Mouse (Mus musculus): ENCODE measurements around the gene Arfip1. TPM values are rescaled to one million over a fixed set of nuclear protein-coding genes. Genes with fewer than 3 reads are reported as not detected.
"Not testable (repeated sequence)": the region's sequence is repeated elsewhere in the genome, so short reads cannot be mapped to it uniquely, and the experiment has no call there.

The Arfip1 gene
- polyA plus RNA-seq, 1 experiment from 2014 or later: 44.6 TPM

DNA sequence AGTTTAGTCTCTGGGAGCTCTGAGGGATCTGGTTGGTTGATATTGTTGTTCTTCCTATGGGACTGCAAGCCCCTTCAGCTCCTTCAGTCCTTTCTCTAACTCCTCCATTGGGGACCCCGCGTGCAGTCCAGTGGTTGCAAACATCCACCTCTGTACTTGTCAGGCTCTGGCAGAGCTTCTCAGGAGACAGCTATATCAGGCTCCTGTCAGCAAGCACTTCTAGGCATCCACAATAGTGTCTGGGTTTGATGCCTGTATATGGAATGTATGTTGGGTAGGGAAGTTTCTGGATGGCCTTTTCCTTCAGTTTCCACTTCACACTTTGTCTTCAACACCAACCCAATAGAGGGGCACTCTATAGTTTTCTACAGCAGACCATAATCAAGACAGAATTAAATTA, 19.5 kb downstream of the Arfip1 start:
- not testable (repeated sequence) for H3K4me2 ChIP-seq (replicated peaks; ENCODE audit: low read depth, low read length); H3K9ac ChIP-seq (ENCODE audit: low read depth, low read length); H3K36me3 ChIP-seq (ENCODE audit: control insufficient read depth, insufficient read depth, low read length); H3K4me3 ChIP-seq (ENCODE audit: low read length); ATAC-seq (ENCODE audit: low FRiP score, low TSS enrichment); H3K27me3 ChIP-seq (ENCODE audit: control insufficient read depth, insufficient read depth, low read length); H3K27ac ChIP-seq (ENCODE audit: low read depth, low read length); H3K4me1 ChIP-seq (ENCODE audit: control insufficient read depth, insufficient read depth, low read length); H3K9me3 ChIP-seq (ENCODE audit: control insufficient read depth, low read length)
- WGBS: 97% methylated on average over 2 of the region's 2 CpGs

DNA sequence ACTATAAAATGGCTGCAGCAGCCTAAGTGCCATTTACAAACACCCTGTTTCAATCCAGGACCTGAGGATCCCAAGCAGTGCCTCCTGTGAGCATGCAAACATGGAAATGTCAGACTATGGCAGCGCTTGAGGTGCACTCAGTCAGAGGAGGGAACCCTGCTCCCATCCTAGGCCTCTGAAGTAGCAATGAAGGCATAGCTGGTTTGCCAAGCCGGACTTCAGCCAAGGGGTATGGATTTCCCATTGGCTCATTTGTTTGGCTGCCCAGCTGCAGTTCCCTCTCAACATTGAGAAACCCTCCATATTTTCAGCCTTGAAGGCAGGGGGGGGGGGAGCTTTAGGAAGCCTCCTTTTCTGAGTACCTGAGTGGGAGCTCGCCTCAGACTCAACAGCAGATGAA, 24.1 kb downstream of the Arfip1 start:
- 0 out of 2 replicates have a peak, but pooled peaks cover 3% of the 10 kb centered on the region for H3K4me1 ChIP-seq (ENCODE audit: control insufficient read depth, insufficient read depth, low read length)
- H3K4me3 ChIP-seq (ENCODE audit: low read length): no peak overlapping the region
- H3K4me2 ChIP-seq (replicated peaks; ENCODE audit: low read depth, low read length): no peak overlapping the region
- no peak overlapping the region for H3K27ac ChIP-seq (ENCODE audit: low read depth, low read length)
- WGBS: 89% methylated on average over 3 of the region's 3 CpGs
- ATAC-seq (ENCODE audit: low FRiP score, low TSS enrichment): no peak
- H3K36me3 ChIP-seq (ENCODE audit: control insufficient read depth, insufficient read depth, low read length): no peaks in the 10 kb centered on the region
- no peaks in the 10 kb centered on the region for H3K9me3 ChIP-seq (ENCODE audit: control insufficient read depth, low read length)
- H3K9ac ChIP-seq (ENCODE audit: low read depth, low read length): no peak overlapping the region
- H3K27me3 ChIP-seq (ENCODE audit: control insufficient read depth, insufficient read depth, low read length): no peaks in the 10 kb centered on the region

- WGBS: 86% methylated on average over 3 of the region's 3 CpGs
- Histone ChIP-seq H3K9me3 (ENCODE audit: control insufficient read depth, low read length) (no peaks in the 10 kb centered on the region), H3K4me3 (ENCODE audit: low read length) (no peak overlapping the region), H3K9ac (ENCODE audit: low read depth, low read length) (no peak overlapping the region), H3K27me3 (ENCODE audit: control insufficient read depth, insufficient read depth, low read length) (no peaks in the 10 kb centered on the region), H3K4me1 (ENCODE audit: control insufficient read depth, insufficient read depth, low read length) (0 out of 2 replicates have a peak, but pooled peaks cover 3% of the 10 kb centered on the region), H3K4me2 (replicated peaks; ENCODE audit: low read depth, low read length) (no peak overlapping the region), H3K27ac (ENCODE audit: low read depth, low read length) (no peak overlapping the region), H3K36me3 (ENCODE audit: control insufficient read depth, insufficient read depth, low read length) (no peaks in the 10 kb centered on the region)
- no peak for ATAC-seq (ENCODE audit: low FRiP score, low TSS enrichment)
Measured at GRCm38 (mm10) chr3:84555780-84556179, 26.6 kb downstream of the Arfip1 start.

GRCm38 (mm10) chr3:84547177-84547576, 35.2 kb downstream of the Arfip1 start:
- no peaks in the 10 kb centered on the region for H3K27me3 ChIP-seq (ENCODE audit: control insufficient read depth, insufficient read depth, low read length)
- no peak overlapping the region for H3K9ac ChIP-seq (ENCODE audit: low read depth, low read length)
- no peak overlapping the region for H3K4me3 ChIP-seq (ENCODE audit: low read length)
- no peak overlapping the region for H3K27ac ChIP-seq (ENCODE audit: low read depth, low read length)
- no peaks in the 10 kb centered on the region for H3K9me3 ChIP-seq (ENCODE audit: control insufficient read depth, low read length)
- WGBS: 68% methylated on average over 8 of the region's 8 CpGs
- no peak for ATAC-seq (ENCODE audit: low FRiP score, low TSS enrichment)
- H3K4me2 ChIP-seq (replicated peaks; ENCODE audit: low read depth, low read length): no peak overlapping the region
- no peaks in the 10 kb centered on the region for H3K4me1 ChIP-seq (ENCODE audit: control insufficient read depth, insufficient read depth, low read length)
- no peaks in the 10 kb centered on the region; the same call in 1 of the 2 replicates for H3K36me3 ChIP-seq (ENCODE audit: control insufficient read depth, insufficient read depth, low read length)

- 7% methylated on average over 3 of the region's 3 CpGs for WGBS
- ATAC-seq (ENCODE audit: low FRiP score, low TSS enrichment): peak; percentile 24; the same call in 1 of the 2 replicates
- H3K4me2 ChIP-seq (replicated peaks; ENCODE audit: low read depth, low read length); H3K9ac ChIP-seq (ENCODE audit: low read depth, low read length); H3K4me3 ChIP-seq (ENCODE audit: low read length); H3K4me1 ChIP-seq (ENCODE audit: control insufficient read depth, insufficient read depth, low read length); H3K27ac ChIP-seq (ENCODE audit: low read depth, low read length); H3K9me3 ChIP-seq (ENCODE audit: control insufficient read depth, low read length); H3K36me3 ChIP-seq (ENCODE audit: control insufficient read depth, insufficient read depth, low read length); H3K27me3 ChIP-seq (ENCODE audit: control insufficient read depth, insufficient read depth, low read length): not testable (repeated sequence)
Measured at GRCm38 (mm10) chr3:84542450-84542849, 40.0 kb downstream of the Arfip1 start.

- Histone ChIP-seq H3K4me2 (replicated peaks; ENCODE audit: low read depth, low read length) (no peak overlapping the region), H3K9ac (ENCODE audit: low read depth, low read length) (no peak overlapping the region)
Measured at GRCm38 (mm10) chr3:84541881-84542280, 40.5 kb downstream of the Arfip1 start.

GRCm38 (mm10) chr3:84540640-84541039, 41.8 kb downstream of the Arfip1 start:
- Histone ChIP-seq H3K4me3 (ENCODE audit: low read length) (no peak overlapping the region), H3K4me2 (replicated peaks; ENCODE audit: low read depth, low read length) (no peak overlapping the region), H3K9ac (ENCODE audit: low read depth, low read length) (no peak overlapping the region), H3K9me3 (ENCODE audit: control insufficient read depth, low read length) (no peaks in the 10 kb centered on the region), H3K4me1 (ENCODE audit: control insufficient read depth, insufficient read depth, low read length) (no peaks in the 10 kb centered on the region), H3K27me3 (ENCODE audit: control insufficient read depth, insufficient read depth, low read length) (no peaks in the 10 kb centered on the region), H3K27ac (ENCODE audit: low read depth, low read length) (no peak overlapping the region), H3K36me3 (ENCODE audit: control insufficient read depth, insufficient read depth, low read length) (no peaks in the 10 kb centered on the region; the same call in 1 of the 2 replicates)
- no peak for ATAC-seq (ENCODE audit: low FRiP score, low TSS enrichment)

More at GRCm38 (mm10) chr3:84541881-84542280, 40.5 kb downstream of the Arfip1 start:
- WGBS: 74% methylated on average over 1 of the region's 1 CpGs
- Histone ChIP-seq H3K9me3 (ENCODE audit: control insufficient read depth, low read length) (no peaks in the 10 kb centered on the region), H3K27me3 (ENCODE audit: control insufficient read depth, insufficient read depth, low read length) (no peaks in the 10 kb centered on the region), H3K4me1 (ENCODE audit: control insufficient read depth, insufficient read depth, low read length) (no peaks in the 10 kb centered on the region), H3K4me3 (ENCODE audit: low read length) (no peak overlapping the region), H3K36me3 (ENCODE audit: control insufficient read depth, insufficient read depth, low read length) (no peaks in the 10 kb centered on the region; the same call in 1 of the 2 replicates), H3K27ac (ENCODE audit: low read depth, low read length) (no peak overlapping the region)
- ATAC-seq (ENCODE audit: low FRiP score, low TSS enrichment): no peak

- Histone ChIP-seq H3K4me1 (ENCODE audit: control insufficient read depth, insufficient read depth, low read length) (no peaks in the 10 kb centered on the region), H3K9ac (ENCODE audit: low read depth, low read length) (no peak overlapping the region), H3K9me3 (ENCODE audit: control insufficient read depth, low read length) (no peaks in the 10 kb centered on the region), H3K27me3 (ENCODE audit: control insufficient read depth, insufficient read depth, low read length) (no peaks in the 10 kb centered on the region), H3K4me2 (replicated peaks; ENCODE audit: low read depth, low read length) (no peak overlapping the region), H3K4me3 (ENCODE audit: low read length) (no peak overlapping the region), H3K36me3 (ENCODE audit: control insufficient read depth, insufficient read depth, low read length) (peaks cover 7% of the 10 kb centered on the region; the same call in 1 of the 2 replicates), H3K27ac (ENCODE audit: low read depth, low read length) (no peak overlapping the region)
- WGBS: 81% methylated on average over 6 of the region's 6 CpGs
- ATAC-seq (ENCODE audit: low FRiP score, low TSS enrichment): no peak
Measured at GRCm38 (mm10) chr3:84536987-84537386, 45.4 kb downstream of the Arfip1 start.

DNA sequence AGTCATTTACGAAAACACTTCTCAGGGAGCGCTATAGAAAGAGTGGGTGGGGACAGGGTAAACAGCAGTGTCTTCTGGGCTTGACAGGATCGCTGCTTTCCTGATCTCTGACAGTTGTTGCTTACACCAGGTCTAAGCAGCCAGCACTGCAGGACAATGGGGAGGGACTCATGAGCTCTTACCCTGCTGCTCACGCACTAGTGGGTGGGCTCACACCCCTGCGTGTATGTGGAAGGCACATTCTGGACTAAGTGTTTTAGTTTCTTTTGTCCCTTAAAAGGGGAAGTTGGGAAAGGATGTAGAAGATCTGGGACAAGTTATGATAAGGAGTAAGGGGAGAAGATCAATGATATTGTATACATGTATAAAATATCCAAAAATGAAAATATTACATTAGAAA, 49.2 kb downstream of the Arfip1 start:
- H3K4me1 ChIP-seq (ENCODE audit: control insufficient read depth, insufficient read depth, low read length): no peaks in the 10 kb centered on the region
- no peak overlapping the region for H3K9ac ChIP-seq (ENCODE audit: low read depth, low read length)
- H3K27me3 ChIP-seq (ENCODE audit: control insufficient read depth, insufficient read depth, low read length): no peaks in the 10 kb centered on the region
- H3K36me3 ChIP-seq (ENCODE audit: control insufficient read depth, insufficient read depth, low read length): peaks cover 7% of the 10 kb centered on the region; the same call in 1 of the 2 replicates
- no peaks in the 10 kb centered on the region for H3K9me3 ChIP-seq (ENCODE audit: control insufficient read depth, low read length)
- no peak overlapping the region for H3K4me2 ChIP-seq (replicated peaks; ENCODE audit: low read depth, low read length)
- no peak overlapping the region for H3K4me3 ChIP-seq (ENCODE audit: low read length)
- ATAC-seq (ENCODE audit: low FRiP score, low TSS enrichment): no peak
- H3K27ac ChIP-seq (ENCODE audit: low read depth, low read length): no peak overlapping the region
- 79% methylated on average over 5 of the region's 5 CpGs for WGBS

Data from kidney, embryonic 14.5 days (tissue).